Mouse (Mus musculus) olfactory bulb, adult 2 months (tissue): Measurements from ENCODE around the gene Grn.

Experiments
- CTCF ChIP-seq: fragments of 200-500 bp; IDR thresholded peaks from 2 replicates; pipeline ENCODE4 v1.5.1; 2012; ENCODE audit warnings: low read depth, mild to moderate bottlenecking, low read length, moderate library complexity; ENCODE audit not compliant: insufficient read depth
- POLR2A ChIP-seq: fragments of 200-500 bp; IDR thresholded peaks from 2 replicates; pipeline ENCODE4 v1.6.1; 2012; ENCODE audit warnings: mild to moderate bottlenecking, low read depth, low read length, moderate library complexity; ENCODE audit not compliant: insufficient read depth

DNA sequence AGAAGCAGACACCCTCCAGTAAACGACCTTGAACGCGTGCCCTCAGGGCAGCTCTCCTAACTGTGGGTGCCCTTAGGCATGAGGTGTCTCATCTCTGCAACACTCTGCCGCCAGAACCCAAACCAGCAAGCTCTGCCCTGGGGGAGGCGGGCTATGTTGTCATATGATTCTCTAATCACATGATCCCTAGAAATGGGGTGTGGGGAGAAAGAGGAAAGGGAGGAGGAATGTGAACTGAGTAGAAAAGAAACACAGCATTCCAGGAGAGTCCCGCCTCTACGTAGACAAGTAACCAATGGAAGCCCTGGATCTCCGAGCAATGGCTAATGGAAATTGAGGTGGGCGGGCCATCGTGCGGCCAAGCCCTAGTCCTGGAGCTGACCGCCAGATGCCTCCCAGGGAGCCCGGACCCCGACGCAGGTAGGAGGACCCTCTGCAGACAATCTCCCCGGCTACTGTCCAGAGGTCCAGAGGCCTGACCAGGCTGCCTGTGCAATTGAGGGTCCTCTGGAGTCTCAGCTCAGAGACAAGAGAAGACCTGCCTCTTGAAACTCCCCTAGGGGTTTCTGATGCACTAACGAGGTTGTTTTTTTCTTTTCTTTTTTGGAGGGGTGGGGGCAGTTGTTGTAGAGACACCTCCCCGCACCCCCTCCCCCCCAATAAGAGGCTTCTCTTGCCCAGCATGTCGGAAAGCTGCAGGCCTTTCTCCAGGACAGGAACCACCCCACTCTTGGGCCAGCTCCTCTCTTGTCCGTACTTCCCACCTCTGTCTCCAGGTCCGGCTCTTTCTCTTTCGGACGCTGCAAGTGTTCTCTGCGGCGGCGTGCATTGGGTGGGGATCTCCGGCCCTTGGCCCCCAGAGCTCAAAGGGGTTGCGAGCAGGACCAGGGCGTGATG, at the start of gene Grn:
- TF ChIP-seq CTCF (no peak; the same call in 1 of the 2 replicates), POLR2A (peak; percentile 65)
